Mouse (Mus musculus): ENCODE data around the gene Pcnx. TPM values are rescaled to one million over a fixed set of nuclear protein-coding genes. Genes with fewer than 3 reads are reported as not detected.

The Pcnx gene
- polyA plus RNA-seq, 1 experiment from 2014 or later = 29.1 TPM

- no peaks in the 10 kb centered on the region for H3K27me3 ChIP-seq
- ATAC-seq (no peak), DNase-seq (ENCODE audit: low read depth, low spot score) (no peak)
- TF ChIP-seq CTCF (IDR thresholded peaks at IDR 0.05) = no peak
- in situ Hi-C loops (cut with MboI; ENCODE audit: low pct_unique_long_range_greater_than_20kb) = loop anchor here (25.0 kb wide), 1 partner anchor 292 kb away; no protein-coding TSS in a partner anchor
- ChIA-PET POLR2A (no interaction called here), CTCF (interaction anchor here (1.0 kb wide), 1 partner anchor 11 kb away, joined by 3 read pairs; no protein-coding TSS in a partner anchor)
Measured at GRCm38 (mm10) chr12:81904456-81904855, 44.6 kb downstream of the Pcnx start.

GRCm38 (mm10) chr12:81905865-81906264 lies 46.0 kb downstream of the Pcnx start:
- TF ChIP-seq CTCF (IDR thresholded peaks at IDR 0.05) = no peak
- ATAC-seq (no peak), DNase-seq (ENCODE audit: low read depth, low spot score) (no peak)
- ChIA-PET CTCF (interaction anchor here (1.1 kb wide), 1 partner anchor 10 kb away, joined by 3 read pairs; no protein-coding TSS in a partner anchor), POLR2A (no interaction called here)
- in situ Hi-C loops (cut with MboI; ENCODE audit: low pct_unique_long_range_greater_than_20kb) = loop anchor here (25.0 kb wide), 1 partner anchor 294 kb away; no protein-coding TSS in a partner anchor
- H3K27me3 ChIP-seq = no peaks in the 10 kb centered on the region

GRCm38 (mm10) chr12:81907741-81908357 lies 48.0 kb downstream of the Pcnx start:
- in situ Hi-C loops (cut with MboI; ENCODE audit: low pct_unique_long_range_greater_than_20kb) = loop anchor here (25.0 kb wide), 1 partner anchor 296 kb away; no protein-coding TSS in a partner anchor

GRCm38 (mm10) chr12:81910439-81910838 lies 50.6 kb downstream of the Pcnx start:
- H3K27me3 ChIP-seq = no peaks in the 10 kb centered on the region
- no peak for ATAC-seq
- ChIA-PET CTCF (no interaction called here), POLR2A (no interaction called here)
- in situ Hi-C loops (cut with MboI; ENCODE audit: low pct_unique_long_range_greater_than_20kb) = loop anchor here (25.0 kb wide), 1 partner anchor 298 kb away; no protein-coding TSS in a partner anchor
- TF ChIP-seq CTCF (IDR thresholded peaks at IDR 0.05) = no peak
- DNase-seq (ENCODE audit: low read depth, low spot score) = no peak

More at GRCm38 (mm10) chr12:81907741-81908357, 48.0 kb downstream of the Pcnx start:
- ChIA-PET CTCF (no interaction called here), POLR2A (no interaction called here)
- H3K27me3 ChIP-seq = no peaks in the 10 kb centered on the region
- no peak for TF ChIP-seq CTCF (IDR thresholded peaks at IDR 0.05)
- ATAC-seq = no peak
- DNase-seq (ENCODE audit: low read depth, low spot score) = no peak

- TF ChIP-seq CTCF (IDR thresholded peaks at IDR 0.05) = peak; percentile 93
- ATAC-seq = no peak
- H3K27me3 ChIP-seq = no peaks in the 10 kb centered on the region
- DNase-seq (ENCODE audit: low read depth, low spot score) = no peak
- in situ Hi-C loops (cut with MboI; ENCODE audit: low pct_unique_long_range_greater_than_20kb) = loop anchor here (5.0 to 25.0 kb wide), 2 partner anchors 123 to 303 kb away; no protein-coding TSS in a partner anchor
- CTCF ChIA-PET = interaction anchor here (0.9 to 1.6 kb wide), 12 partner anchors 9 to 125 kb away, joined by 3 to 7 read pairs (median 4); partner anchors contain the start of gene Pcnx
- POLR2A ChIA-PET = no interaction called here
Measured at GRCm38 (mm10) chr12:81915176-81915950, 55.5 kb downstream of the Pcnx start.

- no peak for ATAC-seq
- no peaks in the 10 kb centered on the region for H3K27me3 ChIP-seq
- no peak for TF ChIP-seq CTCF (IDR thresholded peaks at IDR 0.05)
- CTCF ChIA-PET = interaction anchor here (1.1 to 1.4 kb wide), 2 partner anchors 124 to 130 kb away, joined by 3 to 5 read pairs; no protein-coding TSS in a partner anchor
- POLR2A ChIA-PET = no interaction called here
- in situ Hi-C loops (cut with MboI; ENCODE audit: low pct_unique_long_range_greater_than_20kb) = loop anchor here (5.0 to 25.0 kb wide), 2 partner anchors 126 to 306 kb away; no protein-coding TSS in a partner anchor
- DNase-seq (ENCODE audit: low read depth, low spot score) = no peak
Measured at GRCm38 (mm10) chr12:81918346-81918745, 58.5 kb downstream of the Pcnx start.

- TF ChIP-seq CTCF (IDR thresholded peaks at IDR 0.05) = no peak
- no peaks in the 10 kb centered on the region for H3K27me3 ChIP-seq
- in situ Hi-C loops (cut with MboI; ENCODE audit: low pct_unique_long_range_greater_than_20kb) = loop anchor here (5.0 to 25.0 kb wide), 2 partner anchors 127 to 307 kb away; no protein-coding TSS in a partner anchor
- DNase-seq (ENCODE audit: low read depth, low spot score) = no peak
- CTCF ChIA-PET = interaction anchor here (1.1 kb wide), 1 partner anchor 124 kb away, joined by 5 read pairs; no protein-coding TSS in a partner anchor
- ATAC-seq = no peak
- POLR2A ChIA-PET = interaction anchor here (0.6 kb wide), 1 partner anchor 63 kb away, joined by 4 read pairs; no protein-coding TSS in a partner anchor
Measured at GRCm38 (mm10) chr12:81918886-81919285, 59.1 kb downstream of the Pcnx start.

- no peak for TF ChIP-seq CTCF (IDR thresholded peaks at IDR 0.05)
- H3K27me3 ChIP-seq = no peaks in the 10 kb centered on the region
- in situ Hi-C loops (cut with MboI; ENCODE audit: low pct_unique_long_range_greater_than_20kb) = loop anchor here (25.0 kb wide), 1 partner anchor 308 kb away; no protein-coding TSS in a partner anchor
- ChIA-PET POLR2A (no interaction called here), CTCF (no interaction called here)
- DNase-seq (ENCODE audit: low read depth, low spot score) (no peak), ATAC-seq (no peak)
Measured at GRCm38 (mm10) chr12:81920027-81920426, 60.2 kb downstream of the Pcnx start.

- DNase-seq (ENCODE audit: low read depth, low spot score) (no peak), ATAC-seq (no peak)
- POLR2A ChIA-PET = no interaction called here
Measured at GRCm38 (mm10) chr12:81920614-81921013, 60.8 kb downstream of the Pcnx start.

GRCm38 (mm10) chr12:81921785-81922184 lies 62.0 kb downstream of the Pcnx start:
- no peak for TF ChIP-seq CTCF (IDR thresholded peaks at IDR 0.05)
- POLR2A ChIA-PET = no interaction called here
- DNase-seq (ENCODE audit: low read depth, low spot score) = no peak
- ATAC-seq = no peak
- H3K27me3 ChIP-seq = no peaks in the 10 kb centered on the region
- in situ Hi-C loops (cut with MboI; ENCODE audit: low pct_unique_long_range_greater_than_20kb) = loop anchor here (25.0 kb wide), 1 partner anchor 309 kb away; no protein-coding TSS in a partner anchor
- CTCF ChIA-PET = interaction anchor here (1.7 kb wide), 1 partner anchor 20 kb away, joined by 4 read pairs; no protein-coding TSS in a partner anchor

More at GRCm38 (mm10) chr12:81920614-81921013, 60.8 kb downstream of the Pcnx start:
- CTCF ChIA-PET = interaction anchor here (1.7 kb wide), 1 partner anchor 21 kb away, joined by 4 read pairs; no protein-coding TSS in a partner anchor
- TF ChIP-seq CTCF (IDR thresholded peaks at IDR 0.05) = no peak
- no peaks in the 10 kb centered on the region for H3K27me3 ChIP-seq
- in situ Hi-C loops (cut with MboI; ENCODE audit: low pct_unique_long_range_greater_than_20kb) = loop anchor here (25.0 kb wide), 1 partner anchor 308 kb away; no protein-coding TSS in a partner anchor
